Mouse (Mus musculus): ENCODE results near the gene Tpi1. TPM values are rescaled to one million over a fixed set of nuclear protein-coding genes. Genes with fewer than 3 reads are reported as not detected.
A peak's percentile ranks its signal among the peaks of the same experiment; 100 is the strongest.
"Not testable (repeated sequence)": the region's sequence is repeated elsewhere in the genome, so short reads cannot be mapped to it uniquely, and the experiment has no call there.

Gene Tpi1
- polyA plus RNA-seq, 1 experiment = 552 TPM

- no peaks in the 10 kb centered on the region for H3K27me3 ChIP-seq (replicated peaks)
- peaks cover 40% of the 10 kb centered on the region for H3K36me3 ChIP-seq (replicated peaks; ENCODE audit: low read length)
- no peaks in the 10 kb centered on the region for H3K9me3 ChIP-seq
- TF ChIP-seq FLI1 (IDR thresholded peaks at IDR 0.05; ENCODE audit: low read length) (no peak), GATA1 (IDR thresholded peaks at IDR 0.05; ENCODE audit: borderline replicate concordance, low read length) (no peak)
- peak overlapping the region; percentile 95 for H3K4me3 ChIP-seq (replicated peaks)
- peaks cover 91% of the 10 kb centered on the region for H3K4me1 ChIP-seq
Observed at GRCm38 (mm10) chr6:124809775-124810538, 4.1 kb downstream of the Tpi1 start.

GRCm38 (mm10) chr6:124809052-124809774, 4.9 kb downstream of the Tpi1 start:
- Histone ChIP-seq H3K4me3 (replicated peaks) (peak overlapping the region; percentile 95), H3K27me3 (replicated peaks) (no peaks in the 10 kb centered on the region), H3K4me1 (peaks cover 86% of the 10 kb centered on the region), H3K36me3 (replicated peaks; ENCODE audit: low read length) (peaks cover 34% of the 10 kb centered on the region), H3K9me3 (no peaks in the 10 kb centered on the region)
- TF ChIP-seq FLI1 (IDR thresholded peaks at IDR 0.05; ENCODE audit: low read length) (no peak), GATA1 (IDR thresholded peaks at IDR 0.05; ENCODE audit: borderline replicate concordance, low read length) (no peak)

GRCm38 (mm10) chr6:124808358-124809012, 5.6 kb downstream of the Tpi1 start, which contains the start of gene Spsb2:
Gene Spsb2 (plus strand): TSS chr6:124808661.
- Histone ChIP-seq H3K9me3 (no peaks in the 10 kb centered on the region), H3K36me3 (replicated peaks; ENCODE audit: low read length) (peaks cover 34% of the 10 kb centered on the region), H3K27me3 (replicated peaks) (no peaks in the 10 kb centered on the region), H3K4me3 (replicated peaks) (peak within 1 kb of the TSS; percentile 95), H3K4me1 (peaks cover 83% of the 10 kb centered on the region)
- TF ChIP-seq GATA1 (IDR thresholded peaks at IDR 0.05; ENCODE audit: borderline replicate concordance, low read length) (no peak), FLI1 (IDR thresholded peaks at IDR 0.05; ENCODE audit: low read length) (no peak)

GRCm38 (mm10) chr6:124807986-124808357, 6.1 kb downstream of the Tpi1 start:
- Histone ChIP-seq H3K9me3 (no peaks in the 10 kb centered on the region), H3K36me3 (replicated peaks; ENCODE audit: low read length) (peaks cover 33% of the 10 kb centered on the region), H3K4me3 (replicated peaks) (peak overlapping the region; percentile 95), H3K4me1 (peaks cover 81% of the 10 kb centered on the region), H3K27me3 (replicated peaks) (no peaks in the 10 kb centered on the region)
- no peak for TF ChIP-seq GATA1 (IDR thresholded peaks at IDR 0.05; ENCODE audit: borderline replicate concordance, low read length)
- TF ChIP-seq FLI1 (IDR thresholded peaks at IDR 0.05; ENCODE audit: low read length) = no peak

- Histone ChIP-seq H3K4me3 (replicated peaks) (no peak overlapping the region), H3K36me3 (replicated peaks; ENCODE audit: low read length) (peaks cover 26% of the 10 kb centered on the region), H3K4me1 (peaks cover 75% of the 10 kb centered on the region), H3K9me3 (no peaks in the 10 kb centered on the region), H3K27me3 (replicated peaks) (no peaks in the 10 kb centered on the region)
- TF ChIP-seq GATA1 (IDR thresholded peaks at IDR 0.05; ENCODE audit: borderline replicate concordance, low read length) (no peak), FLI1 (IDR thresholded peaks at IDR 0.05; ENCODE audit: low read length) (no peak)
Observed at GRCm38 (mm10) chr6:124807366-124807765, 6.7 kb downstream of the Tpi1 start.

DNA sequence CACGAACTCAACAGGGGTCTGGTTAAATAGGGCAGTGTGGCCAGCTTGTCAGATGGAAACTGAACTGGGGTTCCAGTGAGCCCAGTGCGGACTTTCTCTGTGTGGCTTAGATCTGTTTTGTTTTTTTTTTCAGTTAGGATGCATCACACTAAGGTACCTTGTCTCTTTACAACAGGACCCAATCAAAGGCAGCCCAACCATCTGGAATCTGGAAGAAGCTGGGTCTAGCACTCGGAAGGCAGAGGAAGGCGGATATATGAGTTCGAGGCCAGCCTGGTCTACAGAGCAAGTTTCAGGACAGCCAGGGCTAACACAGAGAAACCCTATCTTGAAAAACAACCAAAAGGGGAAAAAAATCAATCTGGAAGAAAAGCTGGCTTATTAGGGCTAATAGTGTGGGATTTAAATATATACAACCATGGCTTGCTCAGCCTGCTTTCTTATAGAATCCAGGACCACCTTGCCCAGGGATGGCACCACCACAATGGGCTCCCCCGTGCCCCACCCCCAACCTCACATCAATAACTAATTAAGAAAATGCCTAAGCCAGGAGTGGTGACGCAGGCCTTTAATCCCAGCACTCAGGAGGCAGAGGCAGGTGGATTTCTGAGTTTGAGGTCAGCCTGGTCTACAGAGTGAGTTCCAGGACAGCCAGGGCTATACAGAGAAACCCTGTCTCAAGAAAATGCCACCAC, 7.5 kb downstream of the Tpi1 start:
- no peaks in the 10 kb centered on the region for H3K9me3 ChIP-seq
- TF ChIP-seq GATA1 (IDR thresholded peaks at IDR 0.05; ENCODE audit: borderline replicate concordance, low read length) = no peak
- no peak for TF ChIP-seq FLI1 (IDR thresholded peaks at IDR 0.05; ENCODE audit: low read length)
- H3K4me1 ChIP-seq = peaks cover 67% of the 10 kb centered on the region
- no peaks in the 10 kb centered on the region for H3K27me3 ChIP-seq (replicated peaks)
- H3K36me3 ChIP-seq (replicated peaks; ENCODE audit: low read length) = peaks cover 19% of the 10 kb centered on the region
- H3K4me3 ChIP-seq (replicated peaks) = peak overlapping the region; percentile 92

- Histone ChIP-seq H3K36me3 (replicated peaks; ENCODE audit: low read length) (peaks cover 11% of the 10 kb centered on the region), H3K27me3 (replicated peaks) (no peaks in the 10 kb centered on the region), H3K9me3 (no peaks in the 10 kb centered on the region), H3K4me3 (replicated peaks) (peak overlapping the region; percentile 92), H3K4me1 (peaks cover 57% of the 10 kb centered on the region)
- no peak for TF ChIP-seq FLI1 (IDR thresholded peaks at IDR 0.05; ENCODE audit: low read length)
- no peak for TF ChIP-seq GATA1 (IDR thresholded peaks at IDR 0.05; ENCODE audit: borderline replicate concordance, low read length)
Observed at GRCm38 (mm10) chr6:124805341-124806321, 8.5 kb downstream of the Tpi1 start.

GRCm38 (mm10) chr6:124804341-124804740, 9.8 kb downstream of the Tpi1 start:
- H3K27me3 ChIP-seq (replicated peaks) = no peaks in the 10 kb centered on the region
- TF ChIP-seq FLI1 (IDR thresholded peaks at IDR 0.05; ENCODE audit: low read length) (no peak), GATA1 (IDR thresholded peaks at IDR 0.05; ENCODE audit: borderline replicate concordance, low read length) (no peak)
- no peak overlapping the region for H3K4me3 ChIP-seq (replicated peaks)
- H3K36me3 ChIP-seq (replicated peaks; ENCODE audit: low read length) = no peaks in the 10 kb centered on the region
- no peaks in the 10 kb centered on the region for H3K9me3 ChIP-seq
- peaks cover 44% of the 10 kb centered on the region for H3K4me1 ChIP-seq

- H3K9me3 ChIP-seq; H3K27me3 ChIP-seq (replicated peaks); H3K4me3 ChIP-seq (replicated peaks); H3K36me3 ChIP-seq (replicated peaks; ENCODE audit: low read length): not testable (repeated sequence)
- H3K4me1 ChIP-seq = peaks cover 38% of the 10 kb centered on the region
Observed at GRCm38 (mm10) chr6:124803691-124804090, 10.4 kb downstream of the Tpi1 start.

All from megakaryocyte, embryonic 14.5 days (primary cell).